Mouse (Mus musculus) hindbrain, embryonic 11.5 days (tissue): ENCODE results near the gene Aldh3b3. TPM values are rescaled to one million over a fixed set of nuclear protein-coding genes. Genes with fewer than 3 reads are reported as not detected.
"Not testable (repeated sequence)": the region's sequence is repeated elsewhere in the genome, so short reads cannot be mapped to it uniquely, and the experiment has no call there.

Experiments used
- ATAC-seq: fragments of 200-750 bp; cut with Nextera tagmentation; 2 replicates; pipeline ENCODE4 v1.8.0; 2017; ENCODE audit warnings: mild to moderate bottlenecking, moderate TSS enrichment, moderate library complexity; ENCODE audit not compliant: low FRiP score
- DNase-seq: peaks from one replicate; pipeline ENCODE4 v3.0.0-alpha.2; 2015; ENCODE audit warnings: low spot score
- H3K27ac ChIP-seq: fragments of 300-500 bp; sonication (generic); 2 replicates; pipeline ENCODE4 v1.5.1; 2014; ENCODE audit warnings: mild to moderate bottlenecking, low read depth, low read length
- H3K27me3 ChIP-seq: fragments of 300-500 bp; sonication (generic); 2 replicates; pipeline ENCODE4 v1.6.1; 2014; ENCODE audit warnings: mild to moderate bottlenecking, low read length, moderate library complexity, mixed read lengths; ENCODE audit not compliant: control insufficient read depth, insufficient read depth
- H3K36me3 ChIP-seq: fragments of 300-500 bp; sonication (generic); 2 replicates; pipeline ENCODE4 v1.6.1; 2014; ENCODE audit warnings: mild to moderate bottlenecking, low read length, moderate library complexity, mixed read lengths; ENCODE audit not compliant: control insufficient read depth, insufficient read depth
- H3K4me1 ChIP-seq: fragments of 300-500 bp; sonication (generic); replicated peaks from 2 replicates; pipeline ENCODE4 v1.6.1; 2014; ENCODE audit warnings: low read length, mixed read lengths; ENCODE audit not compliant: control insufficient read depth, insufficient read depth
- H3K4me2 ChIP-seq: fragments of 300-500 bp; sonication (generic); replicated peaks from 2 replicates; pipeline ENCODE4 v1.6.1; 2014; ENCODE audit warnings: mild to moderate bottlenecking, low read depth, low read length
- H3K4me3 ChIP-seq: fragments of 300-500 bp; sonication (generic); 2 replicates; pipeline ENCODE4 v1.5.1; 2014; ENCODE audit warnings: low read depth, low read length
- H3K9ac ChIP-seq: fragments of 300-500 bp; sonication (generic); 2 replicates; pipeline ENCODE4 v1.6.1; 2014; ENCODE audit warnings: low read depth, low read length
- H3K9me3 ChIP-seq: fragments of 300-500 bp; sonication (generic); 2 replicates; pipeline ENCODE4 v1.6.1; 2016; ENCODE audit warnings: low read length; ENCODE audit not compliant: control insufficient read depth
- WGBS: fragments of 180-500 bp; shearing (Covaris S2); extraction: QIAGEN DNeasy Blood & Tissue Kit; methylation state at CpG from one replicate; pipeline ENCODE4 v1.1.7; 2014; 5-methylcytosine and 5-hydroxymethylcytosine counted together
- polyA plus RNA-seq: library from polyadenylated mRNA; unstranded; fragments of >200 nt; fragmentation: Nextera tagmentation; extraction: Ambion mirVana; gene quantifications from 2 replicates; pipeline ENCODE4 v1.2.1, GENCODE M21; 2014

Gene Aldh3b3
- polyA plus RNA-seq, 1 experiment from 2014 or later = not detected

DNA sequence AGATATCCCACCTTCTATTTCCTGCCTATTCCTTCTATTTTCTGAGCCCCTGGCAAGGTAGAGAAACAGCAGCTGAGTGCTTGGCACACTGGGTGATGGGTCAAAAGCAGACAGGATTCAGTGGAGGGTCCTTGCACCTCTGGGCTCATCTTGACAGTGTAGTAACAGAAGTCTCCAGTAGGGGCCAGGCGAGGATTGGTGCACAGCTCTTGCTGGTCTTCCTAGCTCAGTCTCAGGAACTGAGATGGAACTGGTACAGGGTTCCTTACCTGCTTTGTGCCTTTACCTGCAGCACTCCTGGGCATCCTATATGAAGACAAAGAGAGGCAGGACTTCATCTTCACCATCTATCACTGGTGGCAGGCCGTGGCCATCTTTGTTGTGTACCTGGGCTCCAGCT lies 11.7 kb upstream of the Aldh3b3 start:
- DNase-seq = peak; percentile 78
- Histone ChIP-seq H3K27me3 (peaks cover 2% of the 10 kb centered on the region; the same call in 1 of the 2 replicates), H3K4me2 (no peak overlapping the region), H3K4me3 (no peak overlapping the region), H3K27ac (no peak overlapping the region), H3K4me1 (no peaks in the 10 kb centered on the region; the same call in 1 of the 2 replicates), H3K9ac (no peak overlapping the region), H3K9me3 (no peaks in the 10 kb centered on the region), H3K36me3 (no peaks in the 10 kb centered on the region)
- ATAC-seq = peak; percentile 56; the same call in 1 of the 2 replicates
- 8% methylated on average over 2 of the region's 2 CpGs for WGBS

GRCm38 (mm10) chr19:3947813-3948212 lies 10.6 kb upstream of the Aldh3b3 start:
- no peak overlapping the region for H3K4me3 ChIP-seq
- peaks cover 2% of the 10 kb centered on the region; the same call in 1 of the 2 replicates for H3K27me3 ChIP-seq
- ATAC-seq (no peak), DNase-seq (no peak)
- H3K9ac ChIP-seq = no peak overlapping the region
- WGBS = 88% methylated on average over 3 of the region's 3 CpGs
- H3K9me3 ChIP-seq = no peaks in the 10 kb centered on the region
- H3K4me2 ChIP-seq = no peak overlapping the region
- no peak overlapping the region for H3K27ac ChIP-seq
- no peaks in the 10 kb centered on the region for H3K36me3 ChIP-seq
- H3K4me1 ChIP-seq = no peaks in the 10 kb centered on the region

- ATAC-seq = no peak
- WGBS = 83% methylated on average over 14 of the region's 14 CpGs
- no peak overlapping the region for H3K4me3 ChIP-seq
- H3K4me1 ChIP-seq = no peaks in the 10 kb centered on the region
- H3K27me3 ChIP-seq = no peaks in the 10 kb centered on the region
- DNase-seq = no peak
- H3K27ac ChIP-seq = no peak overlapping the region
- H3K9me3 ChIP-seq = no peaks in the 10 kb centered on the region
- H3K9ac ChIP-seq = no peak overlapping the region
- no peaks in the 10 kb centered on the region for H3K36me3 ChIP-seq
- no peak overlapping the region for H3K4me2 ChIP-seq
Measured at GRCm38 (mm10) chr19:3948546-3948945, 9.9 kb upstream of the Aldh3b3 start.

- H3K27ac ChIP-seq = no peak overlapping the region
- H3K9ac ChIP-seq = no peak overlapping the region
- ATAC-seq = no peak
- H3K4me1 ChIP-seq = no peaks in the 10 kb centered on the region
- no peaks in the 10 kb centered on the region for H3K27me3 ChIP-seq
- H3K4me3 ChIP-seq = no peak overlapping the region
- WGBS = 71% methylated on average over 3 of the region's 3 CpGs
- H3K4me2 ChIP-seq = no peak overlapping the region
- no peaks in the 10 kb centered on the region for H3K36me3 ChIP-seq
- no peak for DNase-seq
- no peaks in the 10 kb centered on the region for H3K9me3 ChIP-seq
Measured at GRCm38 (mm10) chr19:3950331-3950730, 8.1 kb upstream of the Aldh3b3 start.

GRCm38 (mm10) chr19:3951461-3951860 lies 7.0 kb upstream of the Aldh3b3 start:
- Histone ChIP-seq H3K9ac (no peak overlapping the region), H3K27me3 (no peaks in the 10 kb centered on the region), H3K9me3 (no peaks in the 10 kb centered on the region), H3K27ac (no peak overlapping the region), H3K4me2 (no peak overlapping the region), H3K4me3 (no peak overlapping the region), H3K36me3 (no peaks in the 10 kb centered on the region), H3K4me1 (no peaks in the 10 kb centered on the region)
- ATAC-seq (no peak), DNase-seq (no peak)

GRCm38 (mm10) chr19:3952099-3952498 lies 6.3 kb upstream of the Aldh3b3 start:
- H3K36me3 ChIP-seq = no peaks in the 10 kb centered on the region
- no peak overlapping the region for H3K9ac ChIP-seq
- ATAC-seq (no peak), DNase-seq (no peak)
- no peak overlapping the region for H3K4me3 ChIP-seq
- H3K4me2 ChIP-seq = no peak overlapping the region
- H3K4me1 ChIP-seq = no peaks in the 10 kb centered on the region
- H3K27ac ChIP-seq = no peak overlapping the region
- H3K9me3 ChIP-seq = no peaks in the 10 kb centered on the region
- WGBS = 59% methylated on average over 1 of the region's 1 CpGs
- H3K27me3 ChIP-seq = no peaks in the 10 kb centered on the region

DNA sequence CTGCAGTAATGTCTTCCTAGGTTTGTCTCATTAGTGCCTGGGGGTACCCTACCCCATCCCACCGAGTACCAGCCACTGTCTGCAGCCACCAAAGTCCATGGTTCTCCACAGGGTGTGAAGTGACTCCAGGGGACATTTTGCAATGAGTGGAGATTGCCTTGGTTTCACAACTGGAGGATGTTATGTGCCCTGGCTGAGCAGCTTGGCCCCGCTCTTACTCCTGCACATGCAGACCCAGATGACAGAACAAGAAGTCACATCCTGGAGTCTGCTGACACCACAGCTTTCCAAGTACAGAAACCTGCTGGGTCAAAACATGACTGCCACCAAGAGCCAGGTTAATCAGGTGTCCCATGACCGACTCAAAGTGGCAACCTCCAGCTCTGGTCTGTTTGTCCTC lies 3.4 kb upstream of the Aldh3b3 start:
- Histone ChIP-seq H3K27ac (no peak overlapping the region), H3K36me3 (no peaks in the 10 kb centered on the region), H3K4me1 (no peaks in the 10 kb centered on the region), H3K9ac (no peak overlapping the region), H3K4me3 (no peak overlapping the region), H3K9me3 (no peaks in the 10 kb centered on the region), H3K4me2 (no peak overlapping the region), H3K27me3 (no peaks in the 10 kb centered on the region)
- DNase-seq (no peak), ATAC-seq (no peak)
- 78% methylated on average over 3 of the region's 3 CpGs for WGBS

- 53% methylated on average over 4 of the region's 4 CpGs for WGBS
- Histone ChIP-seq H3K27ac (no peak overlapping the region), H3K4me1 (no peaks in the 10 kb centered on the region), H3K4me2 (no peak overlapping the region), H3K4me3 (no peak overlapping the region), H3K9ac (no peak overlapping the region), H3K27me3 (no peaks in the 10 kb centered on the region), H3K9me3 (no peaks in the 10 kb centered on the region), H3K36me3 (no peaks in the 10 kb centered on the region)
- ATAC-seq (no peak), DNase-seq (no peak)
Measured at GRCm38 (mm10) chr19:3955804-3956203, 2.6 kb upstream of the Aldh3b3 start.

- WGBS = 87% methylated on average over 5 of the region's 5 CpGs
- H3K4me2 ChIP-seq, H3K27me3 ChIP-seq, H3K9ac ChIP-seq, H3K4me1 ChIP-seq, H3K27ac ChIP-seq, ATAC-seq, H3K36me3 ChIP-seq, H3K4me3 ChIP-seq, H3K9me3 ChIP-seq, DNase-seq: not testable (repeated sequence)
Measured at GRCm38 (mm10) chr19:3957296-3958036, 979 bp upstream of the Aldh3b3 start.
